Mouse (Mus musculus) MEL (cell line): ENCODE data around the gene Smarca1. TPM values are rescaled to one million over a fixed set of nuclear protein-coding genes. Genes with fewer than 3 reads are reported as not detected.

Experiments used
- DNase-seq: peaks from one replicate; pipeline ENCODE4 v3.0.0; 2011; ENCODE audit warnings: low read depth, low spot score
- H3K27ac ChIP-seq: 2 replicates; pipeline ENCODE4 v1.5.1; 2012; ENCODE audit warnings: low read depth, mild to moderate bottlenecking, control low read depth, low read length, moderate library complexity; ENCODE audit not compliant: control insufficient read depth
- H3K27me3 ChIP-seq, 2 experiments: fragments of 150-350 bp in 1 of 2; sonication (generic) in 1 of 2; 2 replicates each; pipeline ENCODE4 v1.6.1; 2012; ENCODE audit warnings: low read length in 2 of 2, mild to moderate bottlenecking in 2 of 2, improper control_type of control experiment in 1 of 2, moderate library complexity in 1 of 2; ENCODE audit not compliant: insufficient read depth in 2 of 2, control insufficient read depth in 1 of 2
- H3K36me3 ChIP-seq, 2 experiments: 2 replicates each; pipeline ENCODE4 v1.6.1; 2012 to 2014; ENCODE audit warnings: low read length in 2 of 2, improper control_type of control experiment in 1 of 2, inconsistent platforms in 1 of 2, mild to moderate bottlenecking in 1 of 2; ENCODE audit not compliant: insufficient read depth in 2 of 2, control insufficient read depth in 1 of 2
- H3K4me1 ChIP-seq, 2 experiments: fragments of 150-350 bp in 1 of 2; sonication (generic) in 1 of 2; 2 replicates each; pipeline ENCODE4 v1.6.1; 2012; ENCODE audit warnings: low read length in 2 of 2, improper control_type of control experiment in 1 of 2, mild to moderate bottlenecking in 1 of 2; ENCODE audit not compliant: insufficient read depth in 2 of 2, control insufficient read depth in 1 of 2
- H3K4me3 ChIP-seq, 2 experiments: fragments of 150-350 bp in 1 of 2; sonication (generic) in 1 of 2; 2 replicates each; pipeline ENCODE4 v1.5.1; 2012; ENCODE audit warnings: low read depth in 2 of 2, low read length in 2 of 2, mild to moderate bottlenecking in 2 of 2, moderate library complexity in 2 of 2, control low read depth in 1 of 2, improper control_type of control experiment in 1 of 2; ENCODE audit not compliant: control insufficient read depth in 1 of 2, insufficient read depth in 1 of 2
- H3K79me2 ChIP-seq: 2 replicates; pipeline ENCODE4 v1.6.1; 2012; ENCODE audit warnings: mild to moderate bottlenecking, low read length, moderate library complexity; ENCODE audit not compliant: control insufficient read depth, poor library complexity, insufficient read depth
- H3K9ac ChIP-seq: 2 replicates; pipeline ENCODE4 v1.6.1; 2012; ENCODE audit warnings: low read depth, mild to moderate bottlenecking, control low read depth, low read length, moderate library complexity; ENCODE audit not compliant: control insufficient read depth, poor library complexity, severe bottlenecking
- H3K9me3 ChIP-seq: fragments of 150-350 bp; sonication (generic); replicated peaks from 2 replicates; pipeline ENCODE4 v1.6.1; 2012; ENCODE audit warnings: mild to moderate bottlenecking, low read length, improper control_type of control experiment, moderate library complexity; ENCODE audit not compliant: insufficient read depth
- BHLHE40 ChIP-seq: IDR thresholded peaks from 2 replicates; pipeline ENCODE4 v1.6.1; 2012; ENCODE audit warnings: low read depth, mild to moderate bottlenecking, inconsistent platforms, low read length, improper control_type of control experiment, borderline replicate concordance
- CTCF ChIP-seq, 3 experiments: IDR thresholded peaks in 2 of 3; conservative IDR thresholded peaks in 1 of 3; 2 replicates each; pipeline ENCODE4 v1.5.1; 2011 to 2012; ENCODE audit warnings: low read length in 3 of 3, low read depth in 2 of 3, mild to moderate bottlenecking in 2 of 3, improper control_type of control experiment in 1 of 3, inconsistent platforms in 1 of 3, mixed read lengths in 1 of 3, moderate library complexity in 1 of 3; ENCODE audit not compliant: control insufficient read depth in 1 of 3, insufficient read depth in 1 of 3, poor library complexity in 1 of 3, severe bottlenecking in 1 of 3
- ELF1 ChIP-seq: IDR thresholded peaks from 2 replicates; pipeline ENCODE4 v1.6.1; 2014; ENCODE audit warnings: low read depth, mild to moderate bottlenecking, inconsistent platforms, low read length, improper control_type of control experiment, moderate library complexity
- EP300 ChIP-seq, 2 experiments: IDR thresholded peaks; 2 replicates each; pipeline ENCODE4 v1.6.1; 2011; ENCODE audit warnings: improper control_type of control experiment in 2 of 2, low read length in 2 of 2, low read depth in 1 of 2, mild to moderate bottlenecking in 1 of 2
- GATA1 ChIP-seq: IDR thresholded peaks from 2 replicates; pipeline ENCODE4 v1.6.1; 2011; ENCODE audit warnings: low read depth, low read length, improper control_type of control experiment
- KAT2A ChIP-seq: conservative IDR thresholded peaks from 2 replicates; pipeline ENCODE4 v1.6.1; 2012; ENCODE audit warnings: low read depth, low read length, improper control_type of control experiment, inconsistent platforms
- MAFK ChIP-seq: IDR thresholded peaks from 2 replicates; pipeline ENCODE4 v1.6.1; 2011; ENCODE audit warnings: low read depth, mild to moderate bottlenecking, low read length, improper control_type of control experiment, borderline replicate concordance
- MAX ChIP-seq: IDR thresholded peaks from 2 replicates; pipeline ENCODE4 v1.6.1; 2011; ENCODE audit warnings: low read length, improper control_type of control experiment
- MEF2A ChIP-seq: IDR thresholded peaks from 2 replicates; pipeline ENCODE4 v1.6.1; 2014; ENCODE audit warnings: low read depth, mild to moderate bottlenecking, inconsistent platforms, low read length, improper control_type of control experiment; ENCODE audit not compliant: poor library complexity, insufficient replicate concordance, severe bottlenecking; ENCODE audit errors: extremely low read depth
- MXI1 ChIP-seq: IDR thresholded peaks from 2 replicates; pipeline ENCODE4 v1.6.1; 2011; ENCODE audit warnings: mild to moderate bottlenecking, low read depth, low read length, improper control_type of control experiment
- MYB ChIP-seq: IDR thresholded peaks from 2 replicates; pipeline ENCODE4 v1.6.1; 2011; ENCODE audit warnings: mild to moderate bottlenecking, low read depth, low read length, improper control_type of control experiment
- NELFE ChIP-seq: IDR thresholded peaks from 2 replicates; pipeline ENCODE4 v1.6.1; 2011; ENCODE audit warnings: low read depth, low read length, improper control_type of control experiment
- POLR2AphosphoS5 ChIP-seq: IDR thresholded peaks from 2 replicates; pipeline ENCODE4 v1.6.1; 2012; ENCODE audit warnings: low read depth, borderline replicate concordance, mild to moderate bottlenecking, inconsistent platforms, low read length, moderate library complexity, mixed read lengths
- RAD21 ChIP-seq: IDR thresholded peaks from 2 replicates; pipeline ENCODE4 v1.6.1; 2011; ENCODE audit warnings: mild to moderate bottlenecking, low read depth, low read length, improper control_type of control experiment
- RCOR1 ChIP-seq: IDR thresholded peaks from 2 replicates; pipeline ENCODE4 v1.6.1; 2012; ENCODE audit warnings: low read depth, mild to moderate bottlenecking, inconsistent platforms, low read length, improper control_type of control experiment
- SIN3A ChIP-seq: IDR thresholded peaks from 2 replicates; pipeline ENCODE4 v1.6.1; 2012; ENCODE audit warnings: low read length, improper control_type of control experiment, inconsistent platforms
- TAL1 ChIP-seq: IDR thresholded peaks from 2 replicates; pipeline ENCODE4 v1.6.1; 2012; ENCODE audit warnings: mild to moderate bottlenecking, inconsistent platforms, low read length, moderate library complexity, mixed read lengths
- TBP ChIP-seq: IDR thresholded peaks from 2 replicates; pipeline ENCODE4 v1.8.0; 2011; ENCODE audit warnings: low read depth, low read length, improper control_type of control experiment
- ZKSCAN1 ChIP-seq: IDR thresholded peaks from 2 replicates; pipeline ENCODE4 v1.6.1; 2012; ENCODE audit warnings: low read depth, mild to moderate bottlenecking, inconsistent platforms, low read length, improper control_type of control experiment, moderate library complexity
- ZMIZ1 ChIP-seq: IDR thresholded peaks from 2 replicates; pipeline ENCODE4 v1.6.1; 2012; ENCODE audit warnings: low read depth, mild to moderate bottlenecking, inconsistent platforms, low read length, improper control_type of control experiment, moderate library complexity
- ZNF384 ChIP-seq: IDR thresholded peaks from 2 replicates; pipeline ENCODE4 v1.6.1; 2012; ENCODE audit warnings: low read depth, mild to moderate bottlenecking, inconsistent platforms, low read length, improper control_type of control experiment
- polyA plus RNA-seq, 2 experiments: library from polyadenylated mRNA; stranded (reverse) in 1 of 2; unstranded in 1 of 2; fragments of >175 nt in 1 of 2; fragments of >200 nt in 1 of 2; gene quantifications; 2 replicates each; pipeline versions ENCODE4 v1.2.1 to v1.2.4; 2012; ENCODE audit warnings: low replicate concordance in 2 of 2, low read depth in 1 of 2; ENCODE audit not compliant: insufficient read length in 2 of 2, insufficient read depth in 1 of 2, missing spikeins in 1 of 2
- total RNA-seq: library from RNA; depleted of rRNA; stranded (reverse); fragments of 300-350 nt; gene quantifications from 2 replicates; pipeline ENCODE4 v1.2.3, GENCODE M21; 2012

Smarca1 gene
- total and polyA plus RNA-seq, 3 experiments, result not detected

DNA sequence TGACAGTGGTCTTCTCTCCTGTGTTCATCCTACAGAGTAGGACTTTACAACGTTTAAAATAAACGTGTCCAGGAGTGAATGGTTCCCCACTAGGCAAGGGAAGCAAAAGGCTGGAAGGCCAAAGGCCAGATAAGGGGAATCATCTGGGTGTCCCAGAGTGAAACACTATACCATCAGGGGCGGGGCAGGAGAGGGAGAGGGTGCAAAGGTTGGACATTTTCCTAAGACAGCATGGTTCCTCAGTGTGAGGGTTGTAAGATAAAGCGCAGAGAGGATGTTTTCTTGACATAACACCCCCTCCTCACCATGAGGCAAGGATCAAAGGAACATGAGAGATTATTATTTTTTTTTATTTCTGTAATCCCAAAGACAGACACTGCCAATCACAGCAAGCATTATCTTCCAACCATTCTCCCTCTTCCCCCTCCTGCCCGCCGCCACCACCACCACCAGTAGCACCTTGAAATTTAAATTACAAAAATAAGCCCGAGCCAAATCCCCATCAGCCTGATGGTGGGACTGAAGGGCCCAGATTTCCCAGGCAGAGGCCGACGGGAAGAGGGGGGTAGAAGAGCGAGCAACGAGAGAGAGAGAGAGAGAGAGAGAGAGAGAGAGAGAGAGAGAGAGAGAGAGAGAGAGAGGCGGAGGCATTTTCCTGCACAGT lies 1.4 kb downstream of the Smarca1 start:
- no peak for DNase-seq
- Histone ChIP-seq H3K4me1 (no peaks in the 10 kb centered on the region), H3K9ac (no peak overlapping the region), H3K4me3 (no peak overlapping the region), H3K36me3 (no peaks in the 10 kb centered on the region), H3K27ac (no peak overlapping the region), H3K27me3 (no peaks in the 10 kb centered on the region), H3K79me2 (no peaks in the 10 kb centered on the region), H3K9me3 (no peaks in the 10 kb centered on the region)
- no peak for TF ChIP-seq EP300 (IDR thresholded peaks at IDR 0.05; ENCODE audit: low read depth in 1 of 2, low read length in 2 of 2)
- TF ChIP-seq ZMIZ1, result no peak
- no peak for TF ChIP-seq SIN3A
- no peak for TF ChIP-seq RCOR1
- no peak for TF ChIP-seq MAFK
- no peak for TF ChIP-seq ELF1
- no peak for TF ChIP-seq BHLHE40
- TF ChIP-seq MYB, result no peak
- TF ChIP-seq NELFE, result no peak
- no peak for TF ChIP-seq GATA1
- no peak for TF ChIP-seq RAD21
- no peak for TF ChIP-seq ZKSCAN1
- no peak for TF ChIP-seq ZNF384
- TF ChIP-seq KAT2A, result no peak
- no peak for TF ChIP-seq MEF2A
- no peak for TF ChIP-seq MAX
- TF ChIP-seq POLR2AphosphoS5, result no peak
- TF ChIP-seq CTCF (IDR thresholded peaks at IDR 0.05 in 2 of 3, conservative IDR thresholded peaks at IDR 0.05 in 1 of 3; ENCODE audit: control insufficient read depth in 1 of 3, insufficient read depth in 1 of 3, low read depth in 2 of 3, low read length in 3 of 3, poor library complexity in 1 of 3, severe bottlenecking in 1 of 3), result no peak
- no peak for TF ChIP-seq TBP
- no peak for TF ChIP-seq MXI1

DNA sequence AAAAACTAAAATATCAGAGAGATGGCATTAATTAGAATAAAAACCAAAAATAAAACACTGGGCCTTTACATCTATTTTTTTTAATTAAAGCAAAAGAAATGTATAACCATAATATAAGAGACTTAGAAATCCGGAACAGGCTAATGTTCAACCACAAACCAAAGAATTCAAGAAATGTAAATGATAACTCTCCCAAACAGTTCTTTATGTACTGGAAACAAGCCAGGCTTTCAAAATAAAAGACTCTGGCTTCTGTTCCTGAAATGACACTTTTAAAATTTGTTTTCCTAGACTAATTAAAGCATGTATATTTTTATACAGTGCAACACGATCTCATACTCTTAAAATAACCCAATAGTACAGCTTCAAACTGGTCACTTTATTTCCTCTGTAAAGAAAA lies 5.4 kb downstream of the Smarca1 start:
- no peaks in the 10 kb centered on the region for H3K79me2 ChIP-seq
- no peaks in the 10 kb centered on the region for H3K27me3 ChIP-seq
- no peak overlapping the region for H3K4me3 ChIP-seq
- no peak overlapping the region for H3K9ac ChIP-seq
- peak; percentile 21 for DNase-seq
- TF ChIP-seq TAL1 (no peak), RCOR1 (peak; percentile 70; the same call in 1 of the 2 replicates), SIN3A (0 out of 2 replicates have a peak, but pooled peaks have one; percentile 30)
- H3K4me1 ChIP-seq, result no peaks in the 10 kb centered on the region
- H3K36me3 ChIP-seq, result no peaks in the 10 kb centered on the region
- H3K27ac ChIP-seq, result no peak overlapping the region
- H3K9me3 ChIP-seq, result no peaks in the 10 kb centered on the region
